Mouse (Mus musculus) left cerebral cortex, postnatal 36 days (tissue): Measurements from ENCODE around the gene Aldh1l1. TPM values are rescaled to one million over a fixed set of nuclear protein-coding genes. Genes with fewer than 3 reads are reported as not detected.
"Not testable (repeated sequence)": the region's sequence is repeated elsewhere in the genome, so short reads cannot be mapped to it uniquely, and the experiment has no call there.

Experiments
- DNase-seq, 2 experiments: peaks; one replicate each; pipeline ENCODE4 v3.0.0; 2021 to 2022; ENCODE audit warnings: low spot score in 2 of 2, mixed read lengths in 1 of 2
- intact Hi-C: fragments of 180-260 bp; cut with DNase I; formaldehyde crosslinking; loops from one replicate; pipeline ENCODE4 v1.15.1; 2025
- total RNA-seq, 2 experiments: library from RNA; stranded (reverse); gene quantifications; 2 replicates each; pipeline ENCODE4 v1.2.3; 2021

Gene Aldh1l1
- total RNA-seq, 2 experiments from 2014 or later = 56.0 to 67.0 TPM

GRCm38 (mm10) chr6:90625207-90625994 lies 139.2 kb downstream of the Aldh1l1 start:
- DNase-seq = no peak
- intact Hi-C loops = no loop called here

GRCm38 (mm10) chr6:90627556-90627955 lies 141.3 kb downstream of the Aldh1l1 start:
- intact Hi-C loops = no loop called here

GRCm38 (mm10) chr6:90629506-90629905 lies 143.3 kb downstream of the Aldh1l1 start:
- DNase-seq = no peak
- intact Hi-C loops = no loop called here

More at GRCm38 (mm10) chr6:90627556-90627955, 141.3 kb downstream of the Aldh1l1 start:
- no peak for DNase-seq

GRCm38 (mm10) chr6:90630427-90630826 lies 144.2 kb downstream of the Aldh1l1 start:
- no peak for DNase-seq
- intact Hi-C loops = no loop called here

DNA sequence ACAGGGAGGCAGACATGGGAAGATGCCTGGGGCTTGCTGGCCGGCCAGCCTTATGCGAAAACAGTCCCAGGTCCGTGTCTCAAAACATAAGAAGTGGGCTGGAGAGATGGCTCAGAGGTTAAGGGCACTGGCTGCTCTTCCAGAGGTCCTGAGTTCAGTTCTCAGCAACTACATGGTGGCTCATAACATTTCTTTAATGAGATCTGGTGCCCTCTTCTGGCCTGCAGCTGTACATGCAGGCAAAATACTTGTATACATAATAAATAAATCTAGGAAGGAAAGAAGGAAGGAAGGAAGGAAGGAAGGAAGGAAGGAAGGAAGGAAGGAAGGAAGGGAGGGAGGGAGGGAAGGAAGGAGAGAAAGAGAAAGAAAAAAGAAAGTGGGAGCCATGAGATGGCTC lies 146.3 kb downstream of the Aldh1l1 start:
- intact Hi-C loops, DNase-seq: not testable (repeated sequence)

- intact Hi-C loops = no loop called here
- no peak for DNase-seq
These were observed 148.9 kb downstream of the Aldh1l1 start for GRCm38 (mm10) chr6:90635081-90635480.

DNA sequence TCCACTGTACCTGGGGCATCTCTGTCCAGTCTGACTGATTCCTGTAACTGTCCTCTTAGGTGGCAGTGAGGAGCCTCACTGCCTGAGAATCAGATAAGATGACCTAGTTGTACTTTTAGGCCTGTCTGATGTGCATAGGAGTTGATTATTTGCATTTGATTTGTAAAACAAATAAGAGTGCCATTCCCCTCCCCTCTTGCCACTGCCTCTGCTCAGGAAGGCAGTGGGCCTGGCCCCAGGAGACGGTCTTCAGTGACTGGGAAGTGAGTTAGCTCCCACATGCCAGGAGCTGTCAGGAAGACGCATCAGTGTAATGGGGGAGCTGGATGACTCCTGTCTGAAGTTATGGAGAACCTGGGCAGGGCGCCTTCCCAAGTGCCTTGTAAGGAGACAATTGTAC lies 149.4 kb downstream of the Aldh1l1 start:
- intact Hi-C loops = no loop called here
- no peak for DNase-seq

DNA sequence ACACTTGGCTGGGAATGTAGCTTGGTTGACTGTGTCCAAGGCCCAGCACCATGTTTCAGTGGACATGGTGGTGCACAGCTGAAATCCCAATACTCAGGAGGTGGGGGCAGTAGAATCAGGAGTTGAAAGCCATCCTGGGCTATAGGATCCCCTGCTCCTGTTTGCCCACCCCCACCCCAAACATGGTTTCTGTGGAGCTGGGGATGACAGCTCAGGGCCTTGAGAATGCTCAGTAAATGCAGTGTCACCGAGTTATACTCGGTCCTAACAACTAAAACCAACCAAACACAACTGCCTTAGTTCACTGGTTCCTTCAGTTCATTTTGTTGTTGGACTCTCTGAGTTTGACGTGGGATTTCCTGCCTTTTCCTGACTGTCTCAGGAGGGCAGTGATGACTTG lies 156.8 kb downstream of the Aldh1l1 start:
- DNase-seq = no peak
- intact Hi-C loops = no loop called here

DNA sequence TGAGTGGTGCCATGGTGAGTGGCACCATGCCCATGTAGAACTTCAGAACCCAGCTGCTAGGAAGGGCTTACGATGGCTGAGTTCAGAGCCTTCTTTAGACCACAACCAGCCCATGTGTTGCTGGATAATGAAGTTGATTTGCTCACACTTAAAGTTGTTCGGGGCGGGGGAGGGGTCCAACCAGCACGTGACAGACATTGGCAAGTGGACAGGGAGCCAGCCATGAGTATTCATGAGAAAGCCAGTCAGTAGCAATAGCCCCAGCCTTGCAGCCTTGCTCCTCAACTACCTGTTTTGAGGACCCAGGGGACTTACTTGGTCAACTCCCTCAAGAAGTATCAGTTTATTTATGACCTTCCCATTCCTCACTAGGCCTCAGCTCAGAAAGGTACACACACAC lies 158.7 kb downstream of the Aldh1l1 start:
- no peak for DNase-seq
- intact Hi-C loops = no loop called here

- DNase-seq = no peak
- intact Hi-C loops = no loop called here
These were observed 162.2 kb downstream of the Aldh1l1 start for GRCm38 (mm10) chr6:90648391-90648790.

DNA sequence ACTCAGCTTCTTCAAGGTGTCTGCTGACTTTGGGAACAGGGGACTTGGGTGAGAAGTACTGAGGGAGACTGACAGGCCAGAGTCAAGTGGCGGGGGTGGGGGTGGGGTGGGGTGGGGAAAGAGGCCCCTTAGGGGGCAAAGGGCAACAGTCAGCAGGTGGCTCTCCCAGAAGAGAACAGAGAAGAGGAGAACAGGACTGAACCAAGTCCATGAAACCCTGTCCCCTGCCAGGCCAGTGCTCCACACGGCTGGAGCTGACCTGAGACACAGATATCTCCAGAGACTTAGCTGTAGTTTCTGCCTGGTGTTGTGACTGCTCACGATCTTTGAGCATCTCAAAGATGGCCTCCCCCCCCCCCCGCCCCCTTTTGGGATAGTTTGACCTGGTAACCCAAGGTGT lies 163.1 kb downstream of the Aldh1l1 start:
- DNase-seq = no peak
- intact Hi-C loops = no loop called here

Other genes with a start within 250 kb of the Aldh1l1 start
- gene Vmn1r54, start 240.1 kb upstream of the Aldh1l1 start, total RNA-seq = not detected
- not detected for gene BC048671, start 185.2 kb upstream of the Aldh1l1 start, total RNA-seq
- not detected for gene Chst13, start 161.2 kb upstream of the Aldh1l1 start, total RNA-seq
- not detected for gene Uroc1, start 153.1 kb upstream of the Aldh1l1 start, total RNA-seq
- gene Zxdc, start 116.9 kb upstream of the Aldh1l1 start, total RNA-seq = 10 to 100 TPM; 30.1 to 30.2 TPM
- gene Cfap100, start 57.6 kb upstream of the Aldh1l1 start, total RNA-seq = 1 to 10 TPM; 5.3 to 7.4 TPM
- gene Klf15, start 23.9 kb upstream of the Aldh1l1 start, total RNA-seq = 10 to 100 TPM; 26.4 to 27.2 TPM
- 1 to 10 TPM; 4.4 to 6.0 TPM for gene Slc41a3, start 118.3 kb downstream of the Aldh1l1 start, total RNA-seq